Mouse (Mus musculus) intestine, embryonic 14.5 days (tissue): ENCODE results near the gene Etl4. TPM values are rescaled to one million over a fixed set of nuclear protein-coding genes. Genes with fewer than 3 reads are reported as not detected.
A peak's percentile ranks its signal among the peaks of the same experiment; 100 is the strongest.

Experiments
- ATAC-seq: fragments of 200-750 bp; cut with Nextera tagmentation; replicated peaks from 2 replicates; pipeline ENCODE4 v1.8.0; 2017; ENCODE audit warnings: low read depth, moderate number of reproducible peaks, moderate TSS enrichment, moderate library complexity; ENCODE audit not compliant: low FRiP score, low TSS enrichment
- DNase-seq: peaks from one replicate; pipeline ENCODE4 v3.0.0-alpha.2; 2018; ENCODE audit warnings: low spot score
- H3K27ac ChIP-seq: fragments of 300-500 bp; sonication (generic); 2 replicates; pipeline ENCODE4 v1.5.1; 2014; ENCODE audit warnings: low read depth, mild to moderate bottlenecking, control low read depth
- H3K27me3 ChIP-seq: fragments of 300-500 bp; sonication (generic); replicated peaks from 2 replicates; pipeline ENCODE4 v1.6.1; 2014; ENCODE audit warnings: low read length, control low read depth; ENCODE audit not compliant: control insufficient read depth, insufficient read depth
- H3K36me3 ChIP-seq: fragments of 300-500 bp; sonication (generic); 2 replicates; pipeline ENCODE4 v1.6.1; 2014; ENCODE audit warnings: low read length, control low read depth; ENCODE audit not compliant: control insufficient read depth, insufficient read depth
- H3K4me1 ChIP-seq: fragments of 300-500 bp; sonication (generic); replicated peaks from 2 replicates; pipeline ENCODE4 v1.6.1; 2014; ENCODE audit warnings: low read length, control low read depth, mixed read lengths; ENCODE audit not compliant: control insufficient read depth, insufficient read depth
- H3K4me2 ChIP-seq: fragments of 300-500 bp; sonication (generic); 2 replicates; pipeline ENCODE4 v1.6.1; 2014; ENCODE audit warnings: low read length
- H3K4me3 ChIP-seq: fragments of 300-500 bp; sonication (generic); 2 replicates; pipeline ENCODE4 v1.5.1; 2014; ENCODE audit warnings: low read depth, low read length, control low read depth, mixed read lengths
- H3K9ac ChIP-seq: fragments of 300-500 bp; sonication (generic); 2 replicates; pipeline ENCODE4 v1.6.1; 2014; ENCODE audit warnings: mild to moderate bottlenecking, low read length
- H3K9me3 ChIP-seq: fragments of 300-500 bp; sonication (generic); 2 replicates; pipeline ENCODE4 v1.6.1; 2016; ENCODE audit warnings: low read length, control low read depth; ENCODE audit not compliant: control insufficient read depth
- WGBS: fragments of 180-500 bp; shearing (Covaris S2); extraction: QIAGEN DNeasy Blood & Tissue Kit; methylation state at CpG from one replicate; pipeline ENCODE4 v1.1.7; 2014; 5-methylcytosine and 5-hydroxymethylcytosine counted together
- polyA plus RNA-seq: library from polyadenylated mRNA; unstranded; fragments of >200 nt; fragmentation: Nextera tagmentation; extraction: Ambion mirVana; gene quantifications from 2 replicates; pipeline ENCODE4 v1.2.1, GENCODE M21; 2014

Etl4 gene
- polyA plus RNA-seq, 1 experiment from 2014 or later, result 47.8 TPM

DNA sequence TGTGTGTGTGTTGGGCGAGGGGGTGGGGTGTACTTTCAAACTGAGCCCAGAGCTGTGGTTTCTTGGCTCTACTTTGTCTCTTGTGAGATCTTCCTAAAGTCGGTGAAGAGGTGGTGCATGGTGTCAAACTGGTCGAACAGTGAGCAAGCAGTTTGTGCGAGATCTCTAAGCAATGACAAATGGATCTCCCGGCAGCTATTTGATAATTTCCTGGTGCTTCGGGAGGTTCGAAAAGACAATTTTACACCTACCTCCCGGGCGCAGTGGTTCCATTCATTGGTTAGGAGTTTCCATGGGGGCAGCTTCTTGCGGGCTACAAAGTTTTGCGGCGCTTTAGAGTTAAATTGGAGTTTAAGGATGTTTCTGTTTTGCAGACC is 610.5 kb downstream of the Etl4 start:
- Histone ChIP-seq H3K9ac (peak overlapping the region; percentile 70), H3K27me3 (no peaks in the 10 kb centered on the region), H3K9me3 (no peaks in the 10 kb centered on the region), H3K4me1 (peaks cover 25% of the 10 kb centered on the region), H3K36me3 (no peaks in the 10 kb centered on the region), H3K4me2 (peak overlapping the region; percentile 67), H3K4me3 (peak overlapping the region; percentile 61), H3K27ac (peak overlapping the region; percentile 93)
- DNase-seq (peak; percentile 71), ATAC-seq (no peak)
- WGBS, result under 1% methylated on average over 12 of the region's 12 CpGs

GRCm38 (mm10) chr2:20520636-20521595 is 611.3 kb downstream of the Etl4 start:
- WGBS, result 22% methylated on average over 23 of the region's 23 CpGs
- H3K4me2 ChIP-seq, result peak overlapping the region; percentile 67
- peak overlapping the region; percentile 70 for H3K9ac ChIP-seq
- H3K9me3 ChIP-seq, result no peaks in the 10 kb centered on the region
- DNase-seq, result peak; percentile 72
- ATAC-seq, result no peak; the same call in 1 of the 2 replicates
- peak overlapping the region; percentile 61 for H3K4me3 ChIP-seq
- peak overlapping the region; percentile 93 for H3K27ac ChIP-seq
- H3K4me1 ChIP-seq, result peaks cover 26% of the 10 kb centered on the region
- no peaks in the 10 kb centered on the region for H3K36me3 ChIP-seq
- H3K27me3 ChIP-seq, result no peaks in the 10 kb centered on the region

- H3K27me3 ChIP-seq, result no peaks in the 10 kb centered on the region
- 37% methylated on average over 11 of the region's 11 CpGs for WGBS
- no peak for ATAC-seq
- no peaks in the 10 kb centered on the region for H3K9me3 ChIP-seq
- no peak overlapping the region; the same call in 1 of the 2 replicates for H3K9ac ChIP-seq
- peak overlapping the region; percentile 67 for H3K4me2 ChIP-seq
- no peaks in the 10 kb centered on the region for H3K36me3 ChIP-seq
- DNase-seq, result peak; percentile 51
- peak overlapping the region; percentile 61 for H3K4me3 ChIP-seq
- peaks cover 32% of the 10 kb centered on the region for H3K4me1 ChIP-seq
- H3K27ac ChIP-seq, result no peak overlapping the region; the same call in 1 of the 2 replicates
Observed at GRCm38 (mm10) chr2:20521686-20522285, 612.2 kb downstream of the Etl4 start.

- no peak for DNase-seq
- no peak overlapping the region for H3K4me2 ChIP-seq
- no peak overlapping the region for H3K27ac ChIP-seq
- no peaks in the 10 kb centered on the region for H3K27me3 ChIP-seq
- H3K9me3 ChIP-seq, result no peaks in the 10 kb centered on the region
- ATAC-seq, result no peak
- H3K4me1 ChIP-seq, result peaks cover 28% of the 10 kb centered on the region
- H3K36me3 ChIP-seq, result no peaks in the 10 kb centered on the region
- H3K4me3 ChIP-seq, result no peak overlapping the region
- 87% methylated on average over 3 of the region's 3 CpGs for WGBS
- no peak overlapping the region for H3K9ac ChIP-seq
Observed at GRCm38 (mm10) chr2:20523636-20524035, 614.1 kb downstream of the Etl4 start.

DNA sequence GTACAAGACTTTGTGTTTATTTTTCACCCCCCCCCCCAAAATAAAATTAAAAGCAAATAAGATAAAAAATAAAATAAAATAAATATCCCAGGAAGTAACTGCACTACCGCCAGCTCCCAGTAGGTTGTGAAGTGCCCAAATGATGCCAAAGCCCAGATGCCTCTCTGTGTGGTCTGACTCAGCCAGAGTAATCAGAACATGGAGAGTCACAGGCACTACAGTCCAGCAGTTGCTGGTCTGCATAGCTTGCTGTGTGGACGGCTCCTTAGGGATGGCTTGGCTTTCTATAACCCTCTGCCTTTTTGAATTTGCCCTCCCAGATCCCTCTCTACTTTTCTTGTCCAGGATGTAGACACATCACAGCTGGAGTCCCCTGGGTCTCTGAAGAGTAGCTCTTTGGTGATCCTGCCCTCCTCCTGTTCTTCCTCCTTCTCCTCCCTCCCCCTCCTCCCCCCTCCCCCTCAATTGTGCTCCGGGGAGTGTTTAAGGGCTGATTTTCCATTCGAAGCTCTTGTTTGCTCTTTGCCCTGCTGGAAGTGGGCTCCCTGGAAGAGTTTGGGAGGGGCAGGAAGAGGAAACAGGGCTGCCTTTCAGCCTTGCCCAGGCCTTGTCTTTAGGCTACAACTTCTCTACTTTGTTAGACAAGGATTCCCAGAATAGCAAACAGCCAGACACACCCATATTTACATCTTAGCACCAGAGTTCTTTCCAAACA is 616.5 kb downstream of the Etl4 start:
- DNase-seq (peak; percentile 53), ATAC-seq (peak; percentile 59)
- H3K4me2 ChIP-seq, result no peak overlapping the region
- H3K4me3 ChIP-seq, result no peak overlapping the region
- peaks cover 21% of the 10 kb centered on the region for H3K4me1 ChIP-seq
- no peaks in the 10 kb centered on the region for H3K27me3 ChIP-seq
- H3K27ac ChIP-seq, result peak overlapping the region; percentile 52; the same call in 1 of the 2 replicates
- no peak overlapping the region for H3K9ac ChIP-seq
- no peaks in the 10 kb centered on the region for H3K9me3 ChIP-seq
- WGBS, result 19% methylated on average over 4 of the region's 4 CpGs
- H3K36me3 ChIP-seq, result peaks cover 8% of the 10 kb centered on the region

- Histone ChIP-seq H3K4me2 (no peak overlapping the region), H3K27ac (no peak overlapping the region), H3K9ac (no peak overlapping the region), H3K4me1 (peaks cover 13% of the 10 kb centered on the region), H3K9me3 (no peaks in the 10 kb centered on the region), H3K4me3 (no peak overlapping the region), H3K27me3 (no peaks in the 10 kb centered on the region), H3K36me3 (peaks cover 8% of the 10 kb centered on the region)
- DNase-seq (no peak), ATAC-seq (no peak)
- 94% methylated on average over 3 of the region's 3 CpGs for WGBS
Observed at GRCm38 (mm10) chr2:20526856-20527255, 617.3 kb downstream of the Etl4 start.

DNA sequence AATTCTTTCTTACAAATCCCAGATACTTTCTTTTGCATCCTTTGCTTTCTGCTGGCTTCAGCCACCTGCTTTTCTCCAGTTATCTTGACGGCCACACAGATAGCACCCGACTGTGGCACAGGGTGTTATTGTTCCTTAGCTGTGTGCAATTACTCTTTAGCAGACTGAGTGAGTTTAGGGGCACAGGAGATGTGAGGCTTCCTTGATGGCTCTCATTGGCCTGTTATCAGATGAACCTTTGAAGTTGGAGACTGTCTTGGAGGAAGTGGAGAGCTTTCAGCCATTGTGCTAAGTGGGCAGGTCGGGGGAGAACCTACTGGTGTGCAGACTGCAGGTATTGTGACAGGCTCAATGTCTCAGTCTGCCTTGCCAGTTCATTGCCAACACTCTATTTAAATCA is 623.0 kb downstream of the Etl4 start:
- no peak overlapping the region for H3K4me2 ChIP-seq
- WGBS, result 27% methylated on average over 3 of the region's 3 CpGs
- H3K9me3 ChIP-seq, result no peaks in the 10 kb centered on the region
- no peak; the same call in 1 of the 2 replicates for ATAC-seq
- H3K4me3 ChIP-seq, result no peak overlapping the region
- no peak for DNase-seq
- peaks cover 8% of the 10 kb centered on the region for H3K36me3 ChIP-seq
- no peaks in the 10 kb centered on the region for H3K4me1 ChIP-seq
- H3K9ac ChIP-seq, result no peak overlapping the region
- no peak overlapping the region for H3K27ac ChIP-seq
- no peaks in the 10 kb centered on the region for H3K27me3 ChIP-seq

DNA sequence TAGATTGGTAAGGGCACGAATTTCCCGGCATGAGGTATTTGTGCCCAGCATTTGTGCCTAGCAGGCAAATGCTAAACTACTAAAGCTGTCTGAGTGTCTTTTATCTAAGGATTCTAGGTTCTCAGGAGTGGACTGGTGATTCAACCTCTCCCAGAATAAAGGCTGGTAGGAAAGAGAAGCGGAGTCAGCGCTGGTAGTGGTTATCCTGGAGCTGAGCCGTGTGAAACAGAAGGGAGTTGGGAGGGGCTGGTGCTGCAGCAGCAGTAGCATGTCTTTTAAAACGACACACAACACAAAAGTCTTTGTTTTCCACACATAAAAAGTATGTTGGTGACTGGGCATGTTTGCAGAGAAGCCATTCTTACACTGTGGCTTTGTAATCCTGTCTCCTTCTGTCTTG is 628.2 kb downstream of the Etl4 start:
- Histone ChIP-seq H3K9ac (no peak overlapping the region), H3K36me3 (no peaks in the 10 kb centered on the region), H3K4me1 (no peaks in the 10 kb centered on the region), H3K4me2 (no peak overlapping the region), H3K27me3 (no peaks in the 10 kb centered on the region), H3K27ac (no peak overlapping the region), H3K4me3 (no peak overlapping the region), H3K9me3 (no peaks in the 10 kb centered on the region)
- WGBS, result 82% methylated on average over 6 of the region's 6 CpGs
- no peak for ATAC-seq
- DNase-seq, result no peak
